Mouse (Mus musculus): ENCODE data around the gene Nrarp.

- TF ChIP-seq CTCF (IDR thresholded peaks at IDR 0.05) (no peak), EP300 (IDR thresholded peaks at IDR 0.05) (no peak)
Measured at GRCm38 (mm10) chr2:25213266-25213865, 32.8 kb downstream of the Nrarp start.
